Mouse (Mus musculus): Measurements from ENCODE around the gene Pex5l. TPM values are rescaled to one million over a fixed set of nuclear protein-coding genes. Genes with fewer than 3 reads are reported as not detected.

The Pex5l gene
- polyA plus RNA-seq, 1 experiment from 2014 or later: 0.38 TPM

GRCm38 (mm10) chr3:32987806-32988205 is 155.2 kb downstream of the Pex5l start:
- 66% methylated on average over 5 of the region's 5 CpGs for WGBS
- no peak overlapping the region for H3K27ac ChIP-seq
- no peaks in the 10 kb centered on the region for H3K9me3 ChIP-seq
- H3K4me3 ChIP-seq (replicated peaks): no peak overlapping the region
- no peak for ATAC-seq (ENCODE audit: insufficient number of reproducible peaks, insufficient read depth, low FRiP score, low TSS enrichment, low read depth)
- H3K4me2 ChIP-seq: no peak overlapping the region
- H3K36me3 ChIP-seq: no peaks in the 10 kb centered on the region
- H3K4me1 ChIP-seq (replicated peaks): no peaks in the 10 kb centered on the region
- no peak overlapping the region for H3K9ac ChIP-seq (replicated peaks)
- no peaks in the 10 kb centered on the region for H3K27me3 ChIP-seq

GRCm38 (mm10) chr3:32985141-32985540 is 157.9 kb downstream of the Pex5l start:
- no peaks in the 10 kb centered on the region for H3K36me3 ChIP-seq
- no peak overlapping the region for H3K4me2 ChIP-seq
- no peaks in the 10 kb centered on the region for H3K9me3 ChIP-seq
- no peaks in the 10 kb centered on the region for H3K4me1 ChIP-seq (replicated peaks)
- no peak overlapping the region for H3K9ac ChIP-seq (replicated peaks)
- no peaks in the 10 kb centered on the region for H3K27me3 ChIP-seq
- H3K27ac ChIP-seq: no peak overlapping the region
- no peak overlapping the region for H3K4me3 ChIP-seq (replicated peaks)
- 28% methylated on average over 3 of the region's 3 CpGs for WGBS
- peak; percentile 37; the same call in 1 of the 2 replicates for ATAC-seq (ENCODE audit: insufficient number of reproducible peaks, insufficient read depth, low FRiP score, low TSS enrichment, low read depth)

GRCm38 (mm10) chr3:32979981-32980380 is 163.1 kb downstream of the Pex5l start:
- Histone ChIP-seq H3K9ac (replicated peaks) (no peak overlapping the region), H3K27me3 (no peaks in the 10 kb centered on the region), H3K36me3 (no peaks in the 10 kb centered on the region), H3K4me3 (replicated peaks) (no peak overlapping the region), H3K9me3 (no peaks in the 10 kb centered on the region), H3K4me1 (replicated peaks) (no peaks in the 10 kb centered on the region), H3K27ac (no peak overlapping the region), H3K4me2 (no peak overlapping the region)
- 15% methylated on average over 4 of the region's 4 CpGs for WGBS
- ATAC-seq (ENCODE audit: insufficient number of reproducible peaks, insufficient read depth, low FRiP score, low TSS enrichment, low read depth): no peak

- no peak overlapping the region for H3K4me3 ChIP-seq (replicated peaks)
- no peak overlapping the region for H3K9ac ChIP-seq (replicated peaks)
- no peaks in the 10 kb centered on the region for H3K9me3 ChIP-seq
- no peaks in the 10 kb centered on the region for H3K36me3 ChIP-seq
- no peak overlapping the region for H3K27ac ChIP-seq
- ATAC-seq (ENCODE audit: insufficient number of reproducible peaks, insufficient read depth, low FRiP score, low TSS enrichment, low read depth): no peak
- H3K4me1 ChIP-seq (replicated peaks): no peaks in the 10 kb centered on the region
- 53% methylated on average over 6 of the region's 6 CpGs for WGBS
- H3K4me2 ChIP-seq: no peak overlapping the region
- H3K27me3 ChIP-seq: no peaks in the 10 kb centered on the region
Observed at GRCm38 (mm10) chr3:32979238-32979637, 163.8 kb downstream of the Pex5l start.

- H3K4me3 ChIP-seq (replicated peaks): no peak overlapping the region
- H3K36me3 ChIP-seq: no peaks in the 10 kb centered on the region
- H3K27ac ChIP-seq: no peak overlapping the region
- no peak for ATAC-seq (ENCODE audit: insufficient number of reproducible peaks, insufficient read depth, low FRiP score, low TSS enrichment, low read depth)
- no peaks in the 10 kb centered on the region for H3K27me3 ChIP-seq
- no peaks in the 10 kb centered on the region for H3K4me1 ChIP-seq (replicated peaks)
- no peak overlapping the region for H3K9ac ChIP-seq (replicated peaks)
- 0 out of 2 replicates have a peak, but pooled peaks cover 6% of the 10 kb centered on the region for H3K9me3 ChIP-seq
- no peak overlapping the region for H3K4me2 ChIP-seq
- 94% methylated on average over 1 of the region's 1 CpGs for WGBS
Observed at GRCm38 (mm10) chr3:32970257-32970656, 172.8 kb downstream of the Pex5l start.

- no peak for ATAC-seq (ENCODE audit: insufficient number of reproducible peaks, insufficient read depth, low FRiP score, low TSS enrichment, low read depth)
- Histone ChIP-seq H3K4me2 (no peak overlapping the region), H3K9ac (replicated peaks) (no peak overlapping the region), H3K27me3 (no peaks in the 10 kb centered on the region), H3K4me3 (replicated peaks) (no peak overlapping the region), H3K27ac (no peak overlapping the region), H3K9me3 (0 out of 2 replicates have a peak, but pooled peaks cover 6% of the 10 kb centered on the region), H3K36me3 (no peaks in the 10 kb centered on the region), H3K4me1 (replicated peaks) (no peaks in the 10 kb centered on the region)
- WGBS: 86% methylated on average over 1 of the region's 1 CpGs
Observed at GRCm38 (mm10) chr3:32968671-32969425, 174.2 kb downstream of the Pex5l start.

- H3K27ac ChIP-seq: no peak overlapping the region
- H3K4me3 ChIP-seq (replicated peaks): no peak overlapping the region
- no peaks in the 10 kb centered on the region for H3K36me3 ChIP-seq
- no peaks in the 10 kb centered on the region for H3K4me1 ChIP-seq (replicated peaks)
- no peak overlapping the region for H3K9ac ChIP-seq (replicated peaks)
- no peaks in the 10 kb centered on the region for H3K9me3 ChIP-seq
- WGBS: 0% methylated on average over 2 of the region's 2 CpGs
- H3K4me2 ChIP-seq: no peak overlapping the region
- ATAC-seq (ENCODE audit: insufficient number of reproducible peaks, insufficient read depth, low FRiP score, low TSS enrichment, low read depth): no peak
- H3K27me3 ChIP-seq: no peaks in the 10 kb centered on the region
Observed at GRCm38 (mm10) chr3:32965528-32965927, 177.5 kb downstream of the Pex5l start.

GRCm38 (mm10) chr3:32961494-32961893 is 181.6 kb downstream of the Pex5l start:
- no peak overlapping the region for H3K9ac ChIP-seq (replicated peaks)
- ATAC-seq (ENCODE audit: insufficient number of reproducible peaks, insufficient read depth, low FRiP score, low TSS enrichment, low read depth): no peak
- H3K27ac ChIP-seq: no peak overlapping the region
- no peaks in the 10 kb centered on the region for H3K36me3 ChIP-seq
- no peaks in the 10 kb centered on the region for H3K4me1 ChIP-seq (replicated peaks)
- no peak overlapping the region for H3K4me3 ChIP-seq (replicated peaks)
- H3K4me2 ChIP-seq: no peak overlapping the region
- WGBS: 35% methylated on average over 3 of the region's 3 CpGs
- H3K9me3 ChIP-seq: no peaks in the 10 kb centered on the region
- H3K27me3 ChIP-seq: no peaks in the 10 kb centered on the region

GRCm38 (mm10) chr3:32951382-32951781 is 191.7 kb downstream of the Pex5l start:
- WGBS: 0% methylated on average over 1 of the region's 1 CpGs
- Histone ChIP-seq H3K27ac (no peak overlapping the region), H3K4me1 (replicated peaks) (peaks cover 8% of the 10 kb centered on the region), H3K27me3 (no peaks in the 10 kb centered on the region), H3K36me3 (no peaks in the 10 kb centered on the region), H3K9me3 (no peaks in the 10 kb centered on the region), H3K9ac (replicated peaks) (no peak overlapping the region), H3K4me2 (no peak overlapping the region), H3K4me3 (replicated peaks) (no peak overlapping the region)
- ATAC-seq (ENCODE audit: insufficient number of reproducible peaks, insufficient read depth, low FRiP score, low TSS enrichment, low read depth): no peak

GRCm38 (mm10) chr3:32947486-32947885 is 195.6 kb downstream of the Pex5l start:
- Histone ChIP-seq H3K9me3 (no peaks in the 10 kb centered on the region), H3K4me1 (replicated peaks) (peaks cover 8% of the 10 kb centered on the region), H3K4me2 (no peak overlapping the region), H3K4me3 (replicated peaks) (no peak overlapping the region), H3K27ac (no peak overlapping the region), H3K27me3 (no peaks in the 10 kb centered on the region), H3K36me3 (no peaks in the 10 kb centered on the region), H3K9ac (replicated peaks) (no peak overlapping the region)
- ATAC-seq (ENCODE audit: insufficient number of reproducible peaks, insufficient read depth, low FRiP score, low TSS enrichment, low read depth): no peak
- 84% methylated on average over 5 of the region's 5 CpGs for WGBS

GRCm38 (mm10) chr3:32939802-32940501 is 203.1 kb downstream of the Pex5l start:
- 57% methylated on average over 8 of the region's 8 CpGs for WGBS
- ATAC-seq (ENCODE audit: insufficient number of reproducible peaks, insufficient read depth, low FRiP score, low TSS enrichment, low read depth): no peak

More at GRCm38 (mm10) chr3:32939802-32940501, 203.1 kb downstream of the Pex5l start:
- H3K27me3 ChIP-seq: no peaks in the 10 kb centered on the region
- no peak overlapping the region for H3K4me2 ChIP-seq
- H3K36me3 ChIP-seq: no peaks in the 10 kb centered on the region
- H3K4me1 ChIP-seq (replicated peaks): no peaks in the 10 kb centered on the region
- H3K9ac ChIP-seq (replicated peaks): no peak overlapping the region
- H3K9me3 ChIP-seq: no peaks in the 10 kb centered on the region
- H3K27ac ChIP-seq: no peak overlapping the region
- no peak overlapping the region for H3K4me3 ChIP-seq (replicated peaks)
